Mouse (Mus musculus) kidney, postnatal 25 days (tissue): ENCODE results near the gene Wnk1.

Experiments used
- DNase-seq, 2 experiments: peaks; one replicate each; pipeline ENCODE4 v3.0.0; 2021; ENCODE audit warnings: mixed read lengths in 2 of 2

The Wnk1 gene

DNA sequence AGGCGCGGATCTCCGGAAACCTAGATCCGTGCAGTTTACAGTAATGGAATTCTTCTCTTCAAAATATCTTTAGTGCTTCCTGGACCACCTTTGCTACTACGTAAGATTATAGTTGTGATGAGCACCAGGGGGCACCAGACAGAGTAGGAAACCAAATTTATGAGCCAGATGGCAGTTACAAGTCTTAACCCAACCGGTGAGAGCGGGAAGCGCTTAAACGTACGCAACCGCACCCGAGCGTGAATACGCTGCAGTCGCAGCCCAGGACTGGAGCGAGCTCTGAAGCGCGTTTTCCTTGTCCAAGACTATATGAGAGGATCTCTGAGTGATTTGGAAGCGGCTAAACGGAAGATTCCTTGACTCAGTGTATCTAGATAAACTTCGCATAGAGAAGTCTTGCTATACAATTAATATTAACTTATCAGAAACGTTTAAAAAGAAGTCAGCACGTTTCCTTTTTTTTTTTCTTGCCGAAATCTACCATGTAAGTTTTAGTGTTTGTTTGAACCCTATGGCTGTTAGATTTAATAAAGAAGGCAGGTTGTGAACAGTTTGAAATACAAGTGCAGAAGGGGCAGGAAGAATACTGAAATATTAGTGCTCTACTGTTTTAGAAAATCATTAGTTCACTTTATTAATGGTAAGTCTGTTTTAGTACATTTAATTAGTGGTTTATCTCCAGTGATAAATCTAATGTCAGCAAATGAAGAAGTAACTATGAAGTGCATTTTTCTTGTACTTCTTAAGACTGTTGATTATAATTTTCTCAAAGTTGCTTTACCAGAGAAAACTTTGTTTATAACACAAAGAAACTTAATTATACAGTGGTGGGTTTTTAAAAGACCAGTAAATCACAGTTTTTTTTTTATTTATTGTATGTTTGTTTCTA lies 1.4 kb upstream of the Wnk1 start:
- peak; percentile 88 for DNase-seq

DNA sequence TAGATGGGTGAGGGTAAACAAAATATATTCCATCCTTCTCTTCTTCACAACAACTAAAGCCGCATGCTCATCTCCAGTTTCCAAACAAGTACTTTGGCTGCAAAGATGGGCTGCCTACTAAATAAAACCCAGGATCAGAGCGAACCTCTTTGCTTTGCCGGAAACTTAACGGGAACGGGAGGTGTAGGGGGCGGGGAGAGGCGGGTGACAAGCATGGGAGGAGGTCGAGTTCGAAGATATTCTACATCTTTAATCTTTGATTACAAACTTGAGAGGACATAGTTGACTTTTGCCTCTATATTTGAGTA lies 738 bp upstream of the Wnk1 start:
- DNase-seq, result peak; percentile 37 to 48

DNA sequence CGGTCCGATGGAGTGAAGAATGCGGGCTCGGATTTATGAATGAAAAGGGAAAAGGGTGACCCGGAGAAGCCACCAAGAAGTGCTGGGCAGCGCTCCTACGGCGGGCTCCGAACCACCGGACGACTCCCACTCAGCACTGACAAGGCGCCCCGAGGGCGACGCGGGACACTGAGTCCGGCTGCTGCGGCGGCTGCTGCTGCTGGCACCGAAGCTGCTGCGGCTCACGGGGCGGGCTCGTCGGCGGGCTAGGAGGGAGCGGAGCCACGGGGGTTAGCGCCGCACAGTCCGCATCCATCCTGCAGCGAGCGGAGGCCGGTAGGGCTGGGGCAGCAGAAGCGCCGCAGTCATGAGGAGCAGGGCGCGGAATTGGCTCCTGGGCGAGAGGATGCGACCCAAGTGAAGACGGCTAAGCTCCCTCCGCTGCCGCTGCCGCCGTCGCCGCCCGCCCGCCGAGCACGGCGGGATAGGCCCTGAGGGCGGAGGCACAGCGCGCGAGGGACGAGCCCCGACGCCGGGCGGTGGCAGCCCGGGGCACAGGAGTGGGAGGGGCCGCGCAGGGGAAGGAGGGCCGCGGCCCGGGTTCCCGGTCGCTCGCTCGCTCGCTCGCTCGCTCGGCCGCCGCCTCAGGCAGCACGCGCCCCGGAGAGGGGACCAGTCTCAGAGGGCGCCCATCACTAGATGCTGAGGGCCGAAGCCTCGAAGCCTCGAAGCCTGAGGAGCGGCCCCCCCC lies 671 bp downstream of the Wnk1 start:
- peak; percentile 72 to 90 for DNase-seq

DNA sequence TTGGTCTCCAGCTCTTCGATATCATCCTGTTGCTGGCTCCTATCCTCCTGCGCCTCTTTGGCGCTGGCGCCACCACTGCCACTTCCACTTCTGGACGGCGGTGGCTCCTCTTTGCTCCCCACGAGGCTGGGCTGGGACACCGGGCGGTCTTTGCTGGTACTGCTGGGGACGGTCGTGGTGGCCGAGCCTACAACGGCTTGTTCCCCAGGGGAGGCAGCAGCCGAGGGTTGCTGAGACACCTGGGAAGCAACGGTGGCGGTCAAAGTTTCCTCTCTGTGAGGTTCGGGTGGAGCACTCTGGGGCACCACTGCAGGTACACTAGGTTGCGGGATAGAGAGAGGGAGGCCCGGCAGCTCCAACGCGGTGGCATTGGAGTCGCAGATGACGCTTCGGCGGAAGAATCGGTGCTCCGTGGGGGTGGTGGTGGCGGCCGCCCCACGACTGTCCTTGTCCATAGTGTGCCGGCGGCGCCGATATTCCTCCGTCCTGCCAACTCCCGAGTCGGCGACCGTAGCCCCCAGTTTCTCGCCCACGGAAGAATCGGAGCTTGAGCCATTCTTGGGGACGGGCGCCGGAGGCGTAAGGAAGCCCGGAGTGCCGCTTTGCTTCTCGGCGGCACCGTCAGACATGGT lies 1.4 kb downstream of the Wnk1 start:
- peak; percentile 61 to 77 for DNase-seq

DNA sequence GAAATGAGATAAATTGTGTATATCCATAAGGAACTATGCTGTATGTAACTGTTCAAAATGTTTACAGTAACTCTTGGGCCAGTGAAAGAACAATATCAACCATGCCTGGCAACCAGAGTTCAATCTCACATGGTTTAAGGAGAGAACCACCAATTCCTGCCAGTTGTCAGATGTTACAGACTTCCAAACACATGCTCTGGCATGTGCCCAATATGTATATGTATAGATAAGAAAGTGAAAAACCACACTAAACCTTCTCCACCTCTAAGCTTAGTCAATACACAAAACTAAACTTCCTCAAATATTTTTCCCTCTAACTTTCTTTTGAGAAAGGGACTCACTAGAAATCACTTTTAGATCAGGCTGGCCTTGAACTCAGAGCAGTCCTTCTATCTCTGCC lies 13.9 kb downstream of the Wnk1 start:
- DNase-seq, result no peak

DNA sequence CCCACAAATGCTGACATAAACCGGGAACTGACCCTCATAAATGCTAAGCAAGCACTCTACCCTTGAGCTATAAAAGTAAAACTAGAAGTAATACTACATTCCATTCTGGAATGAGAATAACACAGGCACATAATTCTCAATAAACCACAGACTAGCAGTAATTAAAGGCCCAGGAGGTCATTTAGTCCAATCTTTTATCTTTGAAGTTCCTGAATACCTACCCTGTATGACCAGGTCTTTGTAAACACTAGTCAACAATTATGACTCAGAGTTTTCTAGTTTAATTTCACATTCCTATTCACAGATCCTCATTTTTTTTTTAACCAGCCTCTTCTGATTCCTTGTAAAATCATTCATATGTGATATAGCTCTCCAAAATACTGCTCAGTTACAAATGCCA lies 14.7 kb downstream of the Wnk1 start:
- no peak for DNase-seq

DNA sequence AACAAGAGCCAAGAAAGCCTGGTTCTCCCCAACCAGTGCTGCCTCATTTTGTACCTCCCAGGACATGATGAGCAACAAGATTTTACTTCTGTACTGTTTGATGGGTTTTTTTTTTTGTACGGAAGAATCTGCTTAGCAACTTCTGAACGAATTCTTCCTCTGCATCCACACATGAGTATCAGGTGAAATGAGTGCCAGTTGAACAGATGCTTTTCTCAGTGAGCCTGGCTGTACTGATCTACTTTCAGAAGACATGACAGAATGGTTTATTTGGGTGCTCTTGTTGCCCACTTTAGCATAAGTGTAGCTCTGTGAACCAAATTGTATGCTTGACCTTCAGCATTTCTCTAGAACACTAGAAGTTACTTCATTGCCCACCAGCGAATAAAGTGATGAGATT lies 16.4 kb downstream of the Wnk1 start:
- DNase-seq, result no peak

DNA sequence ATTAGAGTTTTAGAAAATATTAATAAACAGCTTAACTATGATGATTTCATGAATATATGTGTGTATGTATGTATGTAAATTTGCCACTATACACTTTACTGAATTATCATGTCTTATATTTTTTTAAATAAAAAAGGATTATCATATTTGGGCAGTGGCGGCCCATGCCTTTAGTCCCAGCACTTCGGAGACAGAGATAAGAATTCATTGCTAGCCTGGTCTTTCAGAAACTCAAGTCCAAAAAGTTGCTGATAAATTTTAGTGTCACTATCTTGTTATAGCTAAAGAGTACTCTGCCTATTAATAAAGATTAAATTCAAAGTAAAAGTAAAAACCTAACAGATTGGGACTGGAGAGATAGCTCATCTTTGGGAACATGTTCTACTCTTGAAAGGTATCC lies 18.8 kb downstream of the Wnk1 start:
- DNase-seq, result no peak

DNA sequence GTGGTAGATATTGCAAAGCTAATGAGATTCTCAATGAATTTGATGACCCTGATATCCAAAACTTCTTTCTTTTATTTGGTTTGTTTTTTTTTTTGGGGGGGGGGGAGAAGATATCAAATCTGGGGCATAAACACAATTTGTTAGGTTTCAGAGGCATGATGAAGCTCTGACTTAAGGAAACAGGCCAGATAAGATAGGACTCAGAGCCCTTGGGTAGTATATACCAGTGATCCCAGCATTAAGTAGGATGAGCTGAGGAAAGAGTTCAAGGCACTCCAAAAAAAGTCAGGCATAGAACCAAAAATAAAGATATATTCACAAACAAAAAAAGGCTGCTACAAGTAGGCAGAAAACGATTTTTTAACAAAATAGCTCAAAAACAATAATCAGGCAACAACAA lies 25.3 kb downstream of the Wnk1 start:
- DNase-seq, result no peak

DNA sequence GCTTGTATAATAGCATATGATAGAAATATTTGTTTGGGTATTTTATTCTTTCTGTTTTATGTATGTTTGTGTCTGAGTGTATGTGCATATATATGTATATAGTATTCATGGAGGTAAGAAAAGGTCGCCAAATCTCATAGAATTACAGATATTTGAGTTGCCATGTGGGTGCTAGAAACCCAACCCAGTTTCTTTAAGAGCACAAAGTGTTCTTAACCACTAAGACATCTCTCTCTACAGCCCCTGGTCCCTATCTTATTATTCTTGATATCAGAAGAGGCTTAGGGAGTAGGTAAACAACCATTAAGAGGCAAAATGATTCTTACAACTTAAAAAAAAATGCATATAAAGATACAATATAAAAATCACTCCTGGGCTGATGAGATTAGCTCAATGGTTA lies 27.0 kb downstream of the Wnk1 start:
- no peak for DNase-seq

DNA sequence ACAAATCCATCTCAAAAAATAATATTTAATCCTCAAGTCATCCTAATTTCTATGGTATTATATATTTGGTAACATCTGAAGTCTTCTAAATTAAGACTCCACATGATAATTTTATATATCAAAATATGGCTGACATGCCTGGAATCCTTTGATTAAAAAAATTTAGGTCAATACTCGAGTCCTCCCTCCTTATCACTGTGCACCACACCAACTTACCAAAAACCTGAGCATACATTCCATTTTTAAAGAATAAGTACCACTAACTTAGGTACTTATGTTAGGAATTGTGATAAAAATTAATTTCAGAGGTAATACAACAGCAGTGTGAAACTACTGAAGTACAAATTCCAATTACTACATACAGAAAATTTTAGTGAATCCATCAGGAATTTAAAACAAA lies 27.5 kb downstream of the Wnk1 start:
- DNase-seq, result no peak

DNA sequence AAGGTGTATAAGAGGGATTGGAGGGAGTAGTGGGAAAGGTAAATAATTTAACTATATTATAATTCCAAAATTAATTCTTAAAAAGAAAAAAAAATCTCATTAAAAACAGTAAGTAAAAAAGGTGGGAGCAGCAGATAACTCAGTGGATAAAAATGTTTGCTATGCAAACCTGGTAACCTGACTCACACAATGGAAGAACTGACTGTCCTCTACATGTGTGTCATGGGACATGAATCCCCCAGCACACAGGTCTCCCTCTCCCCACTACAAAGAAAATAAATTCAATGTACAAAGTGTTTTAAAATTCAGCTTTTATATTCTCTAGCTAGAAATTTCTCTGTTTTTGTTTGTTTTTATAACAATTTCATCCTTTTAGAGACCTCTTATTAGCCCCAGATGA lies 27.9 kb downstream of the Wnk1 start:
- no peak for DNase-seq

DNA sequence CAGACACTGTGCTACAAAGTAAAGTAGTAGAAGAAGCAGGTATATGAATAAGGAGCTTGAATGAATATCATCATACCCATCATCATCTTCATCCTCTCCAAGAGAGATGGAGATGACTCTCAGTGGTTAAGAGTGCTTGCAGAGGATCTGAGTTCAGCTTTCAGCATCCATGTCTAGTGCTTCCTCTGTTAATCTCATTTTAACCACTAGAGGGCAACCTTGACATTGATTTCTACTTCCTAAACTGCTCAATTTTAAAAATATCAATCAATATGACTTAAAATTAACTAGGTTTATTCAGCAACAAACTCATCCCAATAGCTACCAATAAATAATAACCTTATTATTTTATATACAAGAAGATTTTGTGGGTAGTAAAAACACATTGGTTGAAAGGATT lies 36.8 kb downstream of the Wnk1 start:
- DNase-seq, result no peak

DNA sequence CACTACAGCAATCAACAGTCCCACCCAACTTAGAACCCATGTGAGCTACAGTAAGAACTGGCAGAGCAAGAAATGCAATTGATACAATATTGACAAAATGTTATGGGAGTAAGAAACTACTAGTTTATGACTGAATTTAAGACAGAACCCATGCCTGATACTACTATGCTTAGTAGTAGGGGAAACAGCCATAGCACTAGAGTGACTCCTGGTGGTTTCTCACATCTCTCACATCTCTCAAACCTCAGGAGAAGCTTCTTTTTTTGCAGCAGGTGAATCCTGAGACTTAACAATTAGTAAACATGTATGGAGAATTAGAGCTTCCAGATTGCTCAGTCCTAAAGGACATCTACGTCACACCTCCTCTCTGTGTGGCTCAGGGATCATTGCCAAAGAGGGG lies 42.0 kb downstream of the Wnk1 start:
- DNase-seq, result no peak

DNA sequence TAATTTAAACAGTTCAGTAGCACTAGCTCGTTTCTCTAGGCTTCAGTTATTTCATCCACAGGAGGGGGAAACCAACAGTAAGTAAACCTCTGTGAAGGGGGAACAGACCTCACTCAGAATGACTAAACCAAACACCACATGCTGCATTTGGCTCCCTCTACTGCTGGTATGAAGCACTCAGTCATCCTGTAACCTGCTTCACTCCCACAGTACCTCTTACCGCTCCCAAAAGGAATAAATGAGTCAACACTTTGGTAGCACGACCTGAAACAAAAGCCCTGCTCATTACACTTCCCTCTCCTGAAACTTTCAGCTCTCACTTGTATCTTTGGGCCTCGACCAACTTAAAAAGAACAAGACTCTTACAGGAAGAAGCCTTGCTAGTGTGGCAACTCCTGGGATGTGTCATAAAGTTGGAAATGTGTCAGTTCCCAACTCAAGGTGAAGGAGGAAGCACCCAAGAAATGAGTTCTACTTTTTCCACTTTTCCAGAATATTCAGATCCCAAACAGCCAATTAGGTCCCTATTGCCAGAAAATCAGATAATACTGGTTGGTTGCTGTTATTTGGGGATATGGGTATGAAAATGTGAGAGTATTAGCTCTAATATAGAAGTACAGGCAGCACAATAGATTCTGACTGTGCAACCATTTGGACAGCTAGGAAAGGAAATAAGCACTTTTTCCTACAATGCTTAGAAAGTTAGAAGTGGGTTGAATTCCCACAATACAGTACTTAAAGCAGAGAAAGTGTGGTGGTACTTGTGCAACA lies 114.1 kb downstream of the Wnk1 start:
- no peak for DNase-seq

DNA sequence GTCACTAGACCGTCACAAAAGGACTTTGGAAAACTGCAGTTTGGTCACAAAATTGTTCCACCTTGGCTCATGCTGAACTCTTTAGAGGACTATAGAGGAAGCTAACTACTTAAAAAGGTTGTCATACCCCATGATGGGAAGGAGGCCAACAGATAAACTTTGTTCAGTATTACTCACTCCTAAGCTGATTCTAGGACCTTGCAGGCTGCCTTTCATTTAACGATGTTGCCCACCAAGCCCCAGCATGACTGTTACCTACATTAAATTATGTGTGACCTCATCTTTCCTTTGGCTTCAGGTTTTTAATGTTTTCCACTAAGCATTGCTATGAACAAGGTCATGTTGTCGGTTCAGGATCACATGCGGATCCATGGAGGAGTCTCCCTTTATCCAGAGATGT lies 115.9 kb downstream of the Wnk1 start:
- DNase-seq, result no peak

DNA sequence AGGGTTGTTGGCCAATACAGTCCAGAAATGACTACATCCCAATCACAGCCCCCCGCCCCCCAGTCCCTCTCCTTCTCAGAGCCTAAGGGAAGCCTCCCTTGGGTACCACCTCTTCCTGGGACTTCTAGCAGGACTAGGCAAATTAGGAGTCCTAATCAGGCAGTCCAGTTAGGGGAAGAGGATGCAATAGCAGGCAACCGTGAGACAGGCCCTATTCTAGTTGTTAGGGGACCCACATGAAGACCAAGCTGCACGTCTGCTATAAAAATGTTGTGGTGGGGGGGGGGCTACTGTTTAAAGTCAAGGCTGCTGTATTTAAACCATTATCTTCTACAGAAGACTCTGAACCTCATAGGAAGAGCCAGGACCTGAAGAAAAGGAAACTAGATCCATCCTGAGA lies 116.3 kb downstream of the Wnk1 start:
- no peak for DNase-seq

DNA sequence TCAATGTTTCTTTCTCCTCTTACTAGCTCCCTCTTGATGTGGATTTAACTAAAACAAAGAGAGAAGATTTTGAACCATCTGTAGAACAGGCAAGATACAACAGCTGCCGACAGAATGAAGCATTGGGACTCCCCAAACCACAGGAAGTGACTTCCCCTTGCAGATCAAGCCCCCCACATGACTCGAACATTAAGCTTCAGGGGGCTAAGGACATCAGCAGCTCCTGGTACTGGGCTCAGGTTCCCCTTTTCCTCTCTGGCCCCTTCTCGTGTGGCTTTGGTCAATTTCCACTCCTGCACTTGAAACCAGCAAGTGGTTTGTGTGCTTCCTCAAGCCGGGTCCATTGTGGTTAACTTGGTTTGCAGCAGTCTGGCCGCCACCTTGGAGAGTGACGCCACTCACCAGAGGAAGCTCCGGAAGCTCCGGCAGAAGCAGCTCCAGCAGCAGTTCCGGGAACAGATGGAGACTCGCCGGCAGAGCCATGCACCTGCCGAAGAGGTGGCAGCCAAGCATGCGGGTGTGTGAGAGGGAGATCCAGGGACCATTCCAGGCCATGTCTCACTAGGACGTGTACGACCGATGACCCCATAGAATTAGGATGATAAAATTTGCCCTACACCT lies 119.8 kb downstream of the Wnk1 start:
- peak in 1 of 2 experiments; percentile 42 for DNase-seq

DNA sequence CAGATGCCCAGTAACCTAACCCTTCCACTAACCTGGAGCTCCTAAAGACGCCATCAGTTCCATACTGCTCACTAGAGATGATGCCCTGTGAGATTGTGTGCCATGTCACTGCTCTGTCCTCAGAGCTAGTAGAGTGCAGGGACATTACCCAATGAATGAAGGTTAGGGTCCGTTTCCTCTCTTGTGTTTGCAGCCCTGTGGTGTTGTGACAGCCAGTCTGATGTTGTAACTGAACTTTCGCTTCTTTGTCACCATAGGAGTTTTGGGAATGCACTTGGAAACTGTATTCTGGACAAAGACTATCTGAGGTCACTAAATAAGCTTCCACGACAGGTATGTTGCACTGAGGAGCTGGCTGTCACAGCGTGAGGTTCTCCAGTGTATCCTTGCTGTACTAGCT lies 122.8 kb downstream of the Wnk1 start:
- no peak for DNase-seq

DNA sequence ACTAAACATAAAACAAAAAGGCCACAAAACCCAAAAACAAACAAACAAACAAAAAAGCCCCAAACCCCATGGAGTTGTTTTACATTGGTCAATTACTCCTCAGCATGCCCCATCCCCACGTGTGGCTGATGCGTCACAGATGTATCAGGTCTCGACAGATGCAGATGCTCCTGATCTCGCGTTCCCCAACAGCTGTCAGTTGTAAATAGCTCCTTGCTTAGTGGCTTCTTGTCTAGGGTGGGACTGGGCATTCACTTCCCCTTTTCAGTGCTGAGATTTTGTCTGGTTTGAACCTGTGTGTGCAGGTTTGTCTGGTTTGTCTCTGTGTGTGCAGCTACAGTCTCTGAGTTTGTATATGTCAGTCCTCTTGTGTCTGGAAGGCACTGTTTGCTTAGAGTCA lies 126.4 kb downstream of the Wnk1 start:
- no peak for DNase-seq

DNA sequence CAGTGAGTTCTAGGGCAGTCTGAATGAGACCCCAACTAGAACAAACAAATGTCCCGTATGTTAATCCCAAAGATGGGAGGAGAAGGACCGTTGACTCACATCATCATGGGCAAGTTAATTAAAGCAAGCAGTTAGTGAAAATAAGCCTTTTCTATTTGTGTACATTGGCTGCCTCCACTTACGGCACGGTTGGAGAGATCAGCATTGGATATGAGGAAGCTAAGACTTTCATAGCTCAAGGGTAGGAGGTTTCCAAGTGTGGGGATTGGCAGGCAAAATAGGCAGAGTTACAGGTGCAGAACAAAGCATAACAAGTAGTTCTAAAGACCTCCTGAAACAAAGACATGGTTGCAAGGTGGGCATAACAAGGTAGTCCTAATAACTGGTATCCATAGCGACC lies 133.0 kb downstream of the Wnk1 start:
- DNase-seq, result no peak

DNA sequence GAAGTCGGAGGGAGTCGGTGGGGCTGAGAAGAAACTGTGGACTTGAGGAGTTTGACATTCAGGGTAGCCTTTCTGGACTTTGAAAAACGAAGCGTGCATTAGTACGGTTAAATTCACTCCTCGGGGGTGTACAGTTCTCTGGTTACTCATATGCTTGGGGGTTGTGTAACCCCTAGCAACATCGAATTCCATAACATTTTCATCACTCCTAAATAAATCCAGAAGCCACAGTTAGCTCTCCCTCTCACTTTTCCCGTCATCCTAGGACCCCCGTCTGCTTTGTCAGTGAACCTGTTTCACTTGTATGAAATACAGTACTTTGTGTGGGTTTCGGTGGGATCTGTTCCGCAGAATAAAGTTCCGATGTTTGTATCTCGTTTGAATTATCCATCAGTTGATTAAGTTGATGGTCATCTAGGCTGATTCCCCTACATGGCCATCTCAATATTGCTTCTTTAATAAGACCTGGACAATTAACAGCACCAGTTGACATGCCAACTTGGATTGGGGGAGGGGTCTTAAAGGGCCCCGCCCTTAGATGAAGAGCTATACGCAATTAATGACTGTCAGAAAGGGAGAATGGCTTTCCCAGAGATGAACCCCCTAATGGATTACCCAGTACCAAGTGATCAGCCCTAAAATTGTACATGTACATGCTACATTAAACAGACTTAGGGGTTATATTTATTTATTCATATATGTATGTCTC lies 135.2 kb downstream of the Wnk1 start:
- DNase-seq, result no peak
